Mouse (Mus musculus): ENCODE results near the gene R3hdm1. TPM values are rescaled to one million over a fixed set of nuclear protein-coding genes. Genes with fewer than 3 reads are reported as not detected.
"Not testable (repeated sequence)": the region's sequence is repeated elsewhere in the genome, so short reads cannot be mapped to it uniquely, and the experiment has no call there.

The R3hdm1 gene
- total RNA-seq, 1 experiment from 2014 or later: 79.0 TPM

GRCm38 (mm10) chr1:128136222-128136621, 33.1 kb downstream of the R3hdm1 start:
- not testable (repeated sequence) for DNase-seq

GRCm38 (mm10) chr1:128141039-128141438, 37.9 kb downstream of the R3hdm1 start:
- DNase-seq: no peak

GRCm38 (mm10) chr1:128141737-128142136, 38.6 kb downstream of the R3hdm1 start:
- DNase-seq: no peak

GRCm38 (mm10) chr1:128166956-128167355, 63.9 kb downstream of the R3hdm1 start:
- no peak for DNase-seq

- no peak for DNase-seq
These were observed 67.0 kb downstream of the R3hdm1 start for GRCm38 (mm10) chr1:128170104-128170503.

GRCm38 (mm10) chr1:128191426-128191825, 88.3 kb downstream of the R3hdm1 start:
- no peak for DNase-seq

GRCm38 (mm10) chr1:128192369-128192768, 89.3 kb downstream of the R3hdm1 start:
- no peak for DNase-seq

- DNase-seq: no peak
These were observed 90.9 kb downstream of the R3hdm1 start for GRCm38 (mm10) chr1:128194011-128194410.

GRCm38 (mm10) chr1:128197353-128197752, 94.3 kb downstream of the R3hdm1 start:
- no peak for DNase-seq

GRCm38 (mm10) chr1:128213261-128213660, 110.2 kb downstream of the R3hdm1 start:
- DNase-seq: no peak

- DNase-seq: no peak
These were observed 118.8 kb downstream of the R3hdm1 start for GRCm38 (mm10) chr1:128221886-128222285.

GRCm38 (mm10) chr1:128223304-128223703, 120.2 kb downstream of the R3hdm1 start:
- no peak for DNase-seq

- no peak for DNase-seq
These were observed 132.1 kb downstream of the R3hdm1 start for GRCm38 (mm10) chr1:128235181-128235580.

- no peak for DNase-seq
These were observed 140.5 kb downstream of the R3hdm1 start, which contains the start of gene Ubxn4 for GRCm38 (mm10) chr1:128243627-128243995. Ubxn4 (plus strand) TSS chr1:128243964.

- DNase-seq: peak; percentile 94
These were observed 141.1 kb downstream of the R3hdm1 start for GRCm38 (mm10) chr1:128243996-128244726.

GRCm38 (mm10) chr1:128244727-128245355, 141.7 kb downstream of the R3hdm1 start:
- peak; percentile 35 for DNase-seq

- not testable (repeated sequence) for DNase-seq
These were observed 164.0 kb downstream of the R3hdm1 start for GRCm38 (mm10) chr1:128267061-128267460.

- no peak for DNase-seq
These were observed 167.6 kb downstream of the R3hdm1 start for GRCm38 (mm10) chr1:128270731-128271130.

GRCm38 (mm10) chr1:128275908-128276307, 172.8 kb downstream of the R3hdm1 start:
- no peak for DNase-seq

- no peak for DNase-seq
These were observed 175.5 kb downstream of the R3hdm1 start for GRCm38 (mm10) chr1:128278563-128278962.

GRCm38 (mm10) chr1:128281753-128282152, 178.7 kb downstream of the R3hdm1 start:
- DNase-seq: no peak

- no peak for DNase-seq
These were observed 179.8 kb downstream of the R3hdm1 start for GRCm38 (mm10) chr1:128282924-128283323.

GRCm38 (mm10) chr1:128284157-128284690, 181.1 kb downstream of the R3hdm1 start:
- DNase-seq: no peak

GRCm38 (mm10) chr1:128285136-128285535, 182.0 kb downstream of the R3hdm1 start:
- DNase-seq: no peak
